Mouse (Mus musculus) c-Kit-positive CD71-positive TER-119-positive erythroid progenitor cells, embryonic 14.5 days (primary cell): ENCODE data around the gene Ccdc14.
"Not testable (repeated sequence)": the region's sequence is repeated elsewhere in the genome, so short reads cannot be mapped to it uniquely, and the experiment has no call there.

Experiments
- DNase-seq: peaks from one replicate; pipeline ENCODE4 v3.0.0-alpha.2; 2013; ENCODE audit warnings: low spot score

Ccdc14 gene

DNA sequence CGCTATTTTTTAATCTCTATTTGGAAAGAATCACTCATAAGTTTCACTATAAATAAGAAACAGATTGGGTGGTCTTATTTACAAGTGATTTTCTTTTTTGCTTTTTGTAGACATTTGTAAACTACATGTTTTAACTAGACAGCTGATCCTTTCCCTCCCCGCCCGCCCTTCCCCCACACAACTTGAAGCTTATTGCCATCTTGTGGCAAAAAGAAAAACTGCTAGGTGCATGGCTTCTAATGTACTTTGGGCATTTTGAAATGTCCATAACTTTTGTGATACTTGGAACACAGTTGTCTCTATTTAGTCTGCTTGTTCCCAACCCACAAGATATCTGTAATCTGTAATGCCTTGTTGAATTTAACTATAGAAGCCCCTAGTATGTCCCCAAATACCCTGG is 21.1 kb downstream of the Ccdc14 start:
- DNase-seq = no peak

DNA sequence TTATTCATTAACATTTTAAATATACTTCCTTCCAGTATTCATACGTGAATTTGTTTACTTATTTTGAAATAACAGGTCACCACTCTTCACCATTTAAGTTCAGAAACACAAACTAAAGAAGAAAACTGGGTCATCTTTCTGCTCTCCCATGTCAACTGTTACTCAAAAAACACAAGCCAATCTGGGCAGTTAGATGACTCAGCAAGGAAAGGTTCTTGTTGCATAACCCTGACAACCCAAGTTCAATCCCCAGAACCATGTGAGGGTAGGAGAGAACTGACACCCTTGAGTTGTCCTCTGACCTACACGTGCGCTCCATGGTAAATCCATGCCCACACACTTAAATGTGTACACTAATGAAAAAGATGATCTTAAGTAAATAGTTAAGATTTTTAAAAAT is 34.7 kb downstream of the Ccdc14 start:
- DNase-seq = no peak

- not testable (repeated sequence) for DNase-seq
These were observed 38.2 kb downstream of the Ccdc14 start for GRCm38 (mm10) chr16:34728610-34729009.

- DNase-seq = no peak
These were observed 39.0 kb downstream of the Ccdc14 start for GRCm38 (mm10) chr16:34729371-34729770.

- no peak for DNase-seq
These were observed 48.3 kb downstream of the Ccdc14 start for GRCm38 (mm10) chr16:34738656-34739233.

DNA sequence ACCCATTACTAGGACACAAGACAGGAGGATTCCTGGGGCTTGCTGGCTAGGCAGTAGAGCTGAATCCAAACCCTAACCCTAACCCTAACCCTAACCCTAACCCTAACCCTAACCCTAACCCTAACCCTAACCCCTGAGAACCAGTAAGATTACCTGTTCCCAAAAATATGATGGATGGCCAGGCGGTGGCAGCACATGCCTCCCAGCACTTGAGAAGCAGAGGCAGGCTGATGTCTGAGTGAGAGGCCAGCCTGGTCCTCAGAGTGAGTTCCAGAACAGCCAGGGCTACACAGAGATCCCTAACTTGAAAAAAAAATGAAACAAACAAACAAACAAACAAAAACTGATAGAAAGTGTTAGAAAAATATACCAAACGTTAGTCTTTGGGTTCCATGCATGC is 52.5 kb downstream of the Ccdc14 start:
- DNase-seq = no peak

DNA sequence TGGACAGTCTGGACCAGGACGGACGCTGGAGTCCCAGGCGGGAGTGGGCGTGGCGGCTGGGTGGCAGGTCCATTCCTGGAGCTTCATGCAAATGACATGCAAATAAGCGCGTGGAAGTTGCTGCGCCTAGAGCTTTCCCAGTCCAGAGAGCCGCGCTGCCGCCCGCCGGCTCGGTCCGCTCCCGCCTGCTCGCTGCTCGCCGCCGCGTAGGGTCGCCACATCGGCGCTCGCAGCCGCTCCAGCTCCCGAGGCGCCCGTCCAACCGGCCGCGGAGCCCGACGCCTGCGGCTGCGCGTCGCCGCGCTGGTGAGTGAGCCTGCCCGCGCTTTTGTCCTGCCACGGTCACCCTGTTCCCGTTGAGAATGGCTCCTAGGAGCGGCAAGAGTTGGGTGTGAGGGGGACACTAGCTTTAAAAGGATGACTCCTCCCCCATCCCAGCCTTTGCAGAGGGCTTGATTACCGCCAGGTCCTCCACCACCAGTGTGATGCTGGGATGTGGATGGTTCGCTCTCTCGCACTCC is 54.7 kb downstream of the Ccdc14 start, which contains the start of gene Mylk:
Gene Mylk (plus strand): TSS at position 146 of the 521 bp plus-strand sequence.
- peak; percentile 16 for DNase-seq

DNA sequence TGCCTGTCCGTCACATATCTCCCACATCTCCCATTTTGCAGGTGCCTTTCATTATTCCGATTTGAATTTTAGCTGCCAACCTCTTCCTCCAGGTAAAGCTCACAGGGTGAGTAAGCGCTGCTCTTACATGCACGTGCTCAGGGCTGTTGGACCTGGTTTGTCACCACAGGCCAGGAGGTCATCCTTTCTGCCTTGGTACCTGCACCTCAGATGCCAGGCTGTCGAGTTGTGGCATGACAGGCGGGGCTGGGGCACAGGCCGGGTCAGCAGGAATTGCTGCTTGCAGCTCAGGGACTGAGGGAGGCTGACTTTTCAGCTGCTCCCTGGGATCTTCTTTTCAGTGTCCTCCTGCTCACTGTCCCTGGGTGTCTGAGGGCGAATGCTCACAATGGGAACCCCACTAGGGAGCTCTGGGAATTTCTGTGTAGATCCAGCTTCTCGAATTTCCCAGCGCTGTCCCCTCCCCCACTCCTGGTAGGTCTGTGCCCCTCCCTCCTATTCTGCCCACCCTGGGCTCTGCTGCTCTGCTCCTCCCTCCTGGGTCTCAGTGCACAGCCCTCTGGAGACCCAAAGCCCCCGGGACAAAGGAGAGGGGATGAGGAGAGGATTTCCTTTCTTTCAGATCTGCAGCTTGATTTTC is 57.8 kb downstream of the Ccdc14 start:
- no peak for DNase-seq

GRCm38 (mm10) chr16:34749536-34749935 is 59.1 kb downstream of the Ccdc14 start:
- no peak for DNase-seq

GRCm38 (mm10) chr16:34752026-34752425 is 61.6 kb downstream of the Ccdc14 start:
- no peak for DNase-seq

- no peak for DNase-seq
These were observed 62.6 kb downstream of the Ccdc14 start for GRCm38 (mm10) chr16:34752977-34753376.

DNA sequence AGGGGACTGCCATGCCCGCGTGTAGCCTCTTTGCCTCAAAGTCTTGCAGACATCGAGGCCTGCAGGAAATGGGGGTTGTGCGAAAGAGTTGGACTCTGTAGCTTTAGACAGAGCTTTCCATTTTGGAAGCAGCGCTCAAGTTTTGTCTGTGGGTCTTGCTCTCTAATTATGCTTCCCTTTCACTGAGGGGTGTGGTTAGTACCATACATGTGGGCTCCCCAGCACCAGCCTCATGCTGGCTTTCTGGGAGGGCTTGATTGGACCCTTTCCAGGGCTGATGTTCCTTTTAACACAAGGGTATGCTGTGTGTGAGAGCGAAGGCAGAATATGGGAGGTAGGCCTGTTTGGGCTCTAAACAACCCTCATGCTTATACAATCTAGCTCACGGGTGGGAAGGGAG is 66.6 kb downstream of the Ccdc14 start:
- DNase-seq = no peak

DNA sequence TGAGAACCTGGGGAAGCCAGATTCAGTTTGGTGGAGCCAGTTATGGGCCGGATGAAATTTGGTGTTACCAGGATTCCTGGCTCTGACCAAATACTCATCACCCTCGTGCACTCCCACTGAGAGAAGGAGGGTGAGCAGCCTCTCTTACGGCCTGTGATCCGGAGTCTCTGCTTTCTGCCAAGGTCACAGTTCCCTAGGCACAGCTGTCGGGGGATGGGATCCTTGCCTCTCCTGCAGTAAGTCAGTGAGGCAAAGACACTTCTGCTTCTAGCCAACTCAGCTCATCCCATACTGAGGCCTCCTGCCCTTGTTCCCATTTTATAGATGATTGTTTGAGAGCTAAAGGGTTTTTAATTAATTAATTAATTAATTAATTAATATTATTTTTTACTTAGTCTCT is 67.8 kb downstream of the Ccdc14 start:
- no peak for DNase-seq

- no peak for DNase-seq
These were observed 73.7 kb downstream of the Ccdc14 start for GRCm38 (mm10) chr16:34763959-34764591.

DNA sequence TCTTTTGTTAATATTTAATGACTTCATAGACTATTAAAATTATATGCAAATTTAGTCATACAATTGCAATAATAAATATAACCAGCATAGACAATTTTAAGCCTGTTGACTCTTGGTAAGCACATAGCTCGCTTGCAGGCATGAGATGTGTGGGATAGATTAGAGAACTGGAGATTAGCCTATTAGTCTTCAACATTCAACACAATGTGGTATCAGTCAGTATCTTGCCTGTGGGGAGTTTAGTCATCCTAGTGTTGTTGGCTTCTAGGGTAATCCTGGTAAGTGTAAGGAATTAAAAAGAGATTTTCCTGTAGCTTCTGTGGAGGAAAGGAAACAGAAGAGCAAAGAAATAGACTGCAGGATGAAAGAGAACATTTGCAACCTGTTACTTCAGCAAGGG is 75.2 kb downstream of the Ccdc14 start:
- no peak for DNase-seq

GRCm38 (mm10) chr16:34766193-34766592 is 75.8 kb downstream of the Ccdc14 start:
- DNase-seq = no peak

DNA sequence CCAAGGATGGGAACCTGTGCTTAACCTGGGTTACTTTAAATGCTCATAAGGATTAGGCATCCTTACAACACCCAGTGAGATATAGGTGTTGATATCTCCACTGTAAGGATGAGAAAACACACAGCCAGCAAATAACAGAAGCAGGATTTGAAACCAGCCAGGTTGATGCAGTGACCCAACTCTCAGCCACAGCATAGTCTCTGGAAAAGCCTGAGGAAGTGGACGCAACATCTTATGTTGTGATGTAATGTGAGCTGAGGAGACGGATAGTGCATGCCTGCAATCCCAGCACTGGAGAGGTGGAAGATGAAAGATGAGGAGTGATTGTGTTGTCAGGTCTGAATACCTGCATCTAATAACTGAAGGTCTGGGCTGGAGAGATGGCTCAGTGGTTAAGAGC is 77.0 kb downstream of the Ccdc14 start:
- no peak for DNase-seq

- DNase-seq = no peak
These were observed 78.0 kb downstream of the Ccdc14 start for GRCm38 (mm10) chr16:34768436-34768835.

DNA sequence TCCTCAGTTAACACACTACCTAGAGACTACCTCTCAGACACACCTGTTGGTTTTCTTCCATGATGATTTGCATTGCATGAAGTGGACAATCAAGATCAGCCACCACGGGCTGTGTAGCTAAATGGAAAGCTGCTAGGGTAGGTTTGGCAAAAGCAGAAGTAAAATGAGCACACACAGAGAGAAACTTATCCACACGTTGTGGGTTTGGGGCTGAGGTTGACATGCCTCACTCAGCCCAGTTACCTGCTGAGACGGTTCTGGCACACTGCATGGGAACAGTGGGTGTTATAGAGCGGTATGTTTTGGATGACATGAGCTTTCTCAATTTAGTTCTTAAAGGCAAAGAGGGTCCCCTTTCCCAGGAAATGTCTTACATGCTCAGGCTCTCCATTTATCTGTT is 79.7 kb downstream of the Ccdc14 start:
- DNase-seq = no peak

GRCm38 (mm10) chr16:34772445-34773032 is 82.1 kb downstream of the Ccdc14 start:
- DNase-seq = no peak
